Mouse (Mus musculus): ENCODE measurements at regions not wholly inside any gene's neighbourhood (a gene's known extent, or its start where the extent isn't known, plus 50 kb on each side); places are given as distances from the start of the nearest gene placed in this dataset.

- Histone ChIP-seq H3K27me3 (replicated peaks) (no peaks in the 10 kb centered on the region), H3K9ac (no peak overlapping the region), H3K27ac (no peak overlapping the region), H3K9me3 (no peaks in the 10 kb centered on the region), H3K36me3 (no peaks in the 10 kb centered on the region), H3K4me3 (no peak overlapping the region), H3K4me1 (no peaks in the 10 kb centered on the region), H3K4me2 (replicated peaks) (no peak overlapping the region)
- 93% methylated on average over 5 of the region's 5 CpGs for WGBS
- no peak for ATAC-seq (ENCODE audit: low FRiP score, low read depth)
Observed at GRCm38 (mm10) chr8:126755669-126756068, 161.9 kb upstream of the Irf2bp2 start.

- Histone ChIP-seq H3K4me1 (no peaks in the 10 kb centered on the region), H3K4me3 (no peak overlapping the region), H3K36me3 (no peaks in the 10 kb centered on the region), H3K27ac (no peak overlapping the region), H3K9me3 (no peaks in the 10 kb centered on the region), H3K27me3 (replicated peaks) (no peaks in the 10 kb centered on the region), H3K9ac (no peak overlapping the region), H3K4me2 (replicated peaks) (no peak overlapping the region)
- 93% methylated on average over 8 of the region's 8 CpGs for WGBS
- ATAC-seq (ENCODE audit: low FRiP score, low read depth) = no peak
Observed at GRCm38 (mm10) chr8:126754361-126754809, 160.6 kb upstream of the Irf2bp2 start.

- Histone ChIP-seq H3K4me2 (replicated peaks) (no peak overlapping the region), H3K9me3 (no peaks in the 10 kb centered on the region), H3K4me3 (no peak overlapping the region), H3K27me3 (replicated peaks) (no peaks in the 10 kb centered on the region), H3K9ac (no peak overlapping the region), H3K4me1 (no peaks in the 10 kb centered on the region), H3K36me3 (no peaks in the 10 kb centered on the region), H3K27ac (no peak overlapping the region)
- WGBS = 79% methylated on average over 4 of the region's 4 CpGs
- ATAC-seq (ENCODE audit: low FRiP score, low read depth) = no peak
Observed at GRCm38 (mm10) chr8:126753059-126753855, 159.5 kb upstream of the Irf2bp2 start.

- 83% methylated on average over 6 of the region's 6 CpGs for WGBS
- H3K4me1 ChIP-seq = no peaks in the 10 kb centered on the region
- H3K36me3 ChIP-seq = no peaks in the 10 kb centered on the region
- H3K27ac ChIP-seq = no peak overlapping the region
- no peak for ATAC-seq (ENCODE audit: low FRiP score, low read depth)
- no peaks in the 10 kb centered on the region for H3K27me3 ChIP-seq (replicated peaks)
- H3K4me2 ChIP-seq (replicated peaks) = no peak overlapping the region
- no peaks in the 10 kb centered on the region for H3K9me3 ChIP-seq
- H3K9ac ChIP-seq = no peak overlapping the region
- no peak overlapping the region for H3K4me3 ChIP-seq
Observed at GRCm38 (mm10) chr8:126751416-126752140, 157.8 kb upstream of the Irf2bp2 start.

GRCm38 (mm10) chr8:126745992-126746775 lies 152.4 kb upstream of the Irf2bp2 start:
- no peak overlapping the region for H3K4me2 ChIP-seq (replicated peaks)
- no peak for ATAC-seq (ENCODE audit: low FRiP score, low read depth)
- WGBS = 82% methylated on average over 18 of the region's 18 CpGs
- H3K9ac ChIP-seq = no peak overlapping the region
- no peak overlapping the region for H3K27ac ChIP-seq
- no peaks in the 10 kb centered on the region for H3K9me3 ChIP-seq
- H3K36me3 ChIP-seq = no peaks in the 10 kb centered on the region
- H3K4me1 ChIP-seq = no peaks in the 10 kb centered on the region
- no peak overlapping the region for H3K4me3 ChIP-seq
- no peaks in the 10 kb centered on the region for H3K27me3 ChIP-seq (replicated peaks)

- no peak overlapping the region for H3K27ac ChIP-seq
- no peak overlapping the region for H3K9ac ChIP-seq
- H3K4me1 ChIP-seq = no peaks in the 10 kb centered on the region
- H3K4me3 ChIP-seq = no peak overlapping the region
- WGBS = 73% methylated on average over 10 of the region's 10 CpGs
- no peaks in the 10 kb centered on the region for H3K27me3 ChIP-seq (replicated peaks)
- H3K4me2 ChIP-seq (replicated peaks) = no peak overlapping the region
- no peaks in the 10 kb centered on the region for H3K36me3 ChIP-seq
- H3K9me3 ChIP-seq = no peaks in the 10 kb centered on the region
- ATAC-seq (ENCODE audit: low FRiP score, low read depth) = no peak
Observed at GRCm38 (mm10) chr8:126744747-126745382, 151.1 kb upstream of the Irf2bp2 start.

GRCm38 (mm10) chr8:126743296-126743695 lies 149.5 kb upstream of the Irf2bp2 start:
- H3K27ac ChIP-seq = no peak overlapping the region
- WGBS = 86% methylated on average over 9 of the region's 9 CpGs
- H3K9ac ChIP-seq = no peak overlapping the region
- H3K9me3 ChIP-seq = no peaks in the 10 kb centered on the region
- no peak for ATAC-seq (ENCODE audit: low FRiP score, low read depth)
- no peak overlapping the region for H3K4me2 ChIP-seq (replicated peaks)
- no peak overlapping the region for H3K4me3 ChIP-seq
- H3K27me3 ChIP-seq (replicated peaks) = no peaks in the 10 kb centered on the region
- H3K36me3 ChIP-seq = no peaks in the 10 kb centered on the region
- H3K4me1 ChIP-seq = no peaks in the 10 kb centered on the region

GRCm38 (mm10) chr8:126742081-126742480 lies 148.3 kb upstream of the Irf2bp2 start:
- Histone ChIP-seq H3K36me3 (no peaks in the 10 kb centered on the region), H3K4me3 (no peak overlapping the region), H3K27me3 (replicated peaks) (no peaks in the 10 kb centered on the region), H3K27ac (no peak overlapping the region), H3K4me1 (no peaks in the 10 kb centered on the region), H3K9ac (no peak overlapping the region), H3K9me3 (no peaks in the 10 kb centered on the region), H3K4me2 (replicated peaks) (no peak overlapping the region)
- no peak for ATAC-seq (ENCODE audit: low FRiP score, low read depth)
- WGBS = 85% methylated on average over 3 of the region's 3 CpGs

- Histone ChIP-seq H3K4me2 (replicated peaks) (no peak overlapping the region), H3K9me3 (no peaks in the 10 kb centered on the region), H3K4me1 (peaks cover 4% of the 10 kb centered on the region), H3K4me3 (no peak overlapping the region), H3K27ac (no peak overlapping the region), H3K27me3 (replicated peaks) (no peaks in the 10 kb centered on the region), H3K9ac (no peak overlapping the region), H3K36me3 (no peaks in the 10 kb centered on the region)
- 73% methylated on average over 3 of the region's 3 CpGs for WGBS
- ATAC-seq (ENCODE audit: low FRiP score, low read depth) = no peak
Observed at GRCm38 (mm10) chr8:126741031-126741430, 147.2 kb upstream of the Irf2bp2 start.

- WGBS = 54% methylated on average over 10 of the region's 10 CpGs
- H3K9me3 ChIP-seq = no peaks in the 10 kb centered on the region
Observed at GRCm38 (mm10) chr8:126739768-126740167, 146.0 kb upstream of the Irf2bp2 start.

GRCm38 (mm10) chr8:126737032-126737431 lies 143.2 kb upstream of the Irf2bp2 start:
- Histone ChIP-seq H3K4me3 (no peak overlapping the region), H3K4me1 (peaks cover 24% of the 10 kb centered on the region), H3K27me3 (replicated peaks) (no peaks in the 10 kb centered on the region), H3K9ac (no peak overlapping the region), H3K27ac (no peak overlapping the region), H3K36me3 (no peaks in the 10 kb centered on the region), H3K4me2 (replicated peaks) (no peak overlapping the region), H3K9me3 (no peaks in the 10 kb centered on the region)
- WGBS = 45% methylated on average over 5 of the region's 5 CpGs
- no peak for ATAC-seq (ENCODE audit: low FRiP score, low read depth)

More at GRCm38 (mm10) chr8:126739768-126740167, 146.0 kb upstream of the Irf2bp2 start:
- Histone ChIP-seq H3K36me3 (no peaks in the 10 kb centered on the region), H3K27me3 (replicated peaks) (no peaks in the 10 kb centered on the region), H3K4me2 (replicated peaks) (no peak overlapping the region), H3K9ac (no peak overlapping the region), H3K27ac (no peak overlapping the region), H3K4me1 (peaks cover 16% of the 10 kb centered on the region), H3K4me3 (no peak overlapping the region)
- no peak for ATAC-seq (ENCODE audit: low FRiP score, low read depth)
